Mouse (Mus musculus): ENCODE results near the gene Lck. TPM values are rescaled to one million over a fixed set of nuclear protein-coding genes. Genes with fewer than 3 reads are reported as not detected.
A peak's percentile ranks its signal among the peaks of the same experiment; 100 is the strongest.

Gene Lck
- polyA plus RNA-seq, 1 experiment from 2014 or later = 6.4 TPM

DNA sequence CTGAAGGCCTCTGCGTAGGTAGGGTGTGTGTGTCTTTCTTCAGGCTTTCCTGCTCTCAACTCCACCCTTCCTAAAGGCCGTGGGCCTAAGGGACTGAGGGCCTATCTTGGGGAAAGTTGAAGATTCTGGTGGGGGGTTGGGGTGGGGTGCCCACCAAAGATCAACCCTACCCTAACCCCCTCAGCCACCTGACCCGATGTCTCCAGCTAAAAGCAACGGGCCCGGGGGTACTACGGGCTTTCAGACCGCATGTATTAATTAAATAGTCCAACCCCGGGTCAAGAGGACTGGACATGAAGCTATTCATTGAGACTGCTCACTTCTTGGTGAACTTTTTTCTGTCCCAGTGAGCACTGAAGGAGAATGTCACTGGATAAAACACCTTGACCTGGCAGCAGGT, 73.4 kb downstream of the Lck start:
- Histone ChIP-seq H3K27ac (peak overlapping the region; percentile 74; the same call in 1 of the 2 replicates), H3K27me3 (peaks cover 4% of the 10 kb centered on the region; the same call in 1 of the 2 replicates), H3K9ac (no peak overlapping the region), H3K4me1 (peaks cover 15% of the 10 kb centered on the region), H3K4me2 (replicated peaks) (peak overlapping the region; percentile 73), H3K36me3 (no peaks in the 10 kb centered on the region), H3K9me3 (replicated peaks) (no peaks in the 10 kb centered on the region), H3K4me3 (peak overlapping the region; percentile 45)
- WGBS = 84% methylated on average over 8 of the region's 8 CpGs
- no peak for ATAC-seq (ENCODE audit: low FRiP score)

DNA sequence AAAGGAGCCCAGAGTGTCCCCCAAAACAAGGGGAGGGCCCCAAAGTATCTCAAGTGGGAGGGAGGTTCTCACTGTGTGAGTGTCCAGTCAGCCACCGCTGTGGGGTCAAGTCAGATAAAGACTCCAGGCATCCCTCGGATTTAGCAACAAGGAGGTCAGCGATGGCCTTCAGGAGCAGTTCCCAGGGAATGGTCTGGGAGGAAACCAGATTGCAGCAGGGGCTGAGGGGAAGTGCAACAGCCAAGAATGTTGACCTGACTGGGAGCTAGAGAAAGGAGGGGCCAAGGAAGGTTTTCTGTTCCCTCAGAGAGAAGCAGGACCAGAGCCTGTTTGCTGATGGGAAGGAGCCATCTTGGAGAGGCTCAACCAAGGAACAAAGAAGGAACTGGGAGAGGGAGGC, 74.5 kb downstream of the Lck start:
- H3K4me3 ChIP-seq = no peak overlapping the region
- peaks cover 4% of the 10 kb centered on the region; the same call in 1 of the 2 replicates for H3K27me3 ChIP-seq
- H3K9ac ChIP-seq = no peak overlapping the region
- H3K4me2 ChIP-seq (replicated peaks) = no peak overlapping the region
- no peaks in the 10 kb centered on the region for H3K36me3 ChIP-seq
- WGBS = 70% methylated on average over 3 of the region's 3 CpGs
- H3K4me1 ChIP-seq = peaks cover 15% of the 10 kb centered on the region
- H3K9me3 ChIP-seq (replicated peaks) = no peaks in the 10 kb centered on the region
- ATAC-seq (ENCODE audit: low FRiP score) = no peak
- no peak overlapping the region for H3K27ac ChIP-seq

Small RNA genes lying within 50 kb of the gene (microRNA-seq; reads per million reads assigned to microRNA genes)
- gene Mir8119 = not detected

Other genes with a start within 250 kb of the Lck start
- gene Rbbp4, start 238.3 kb downstream of the Lck start, polyA plus RNA-seq (2016; fragmentation: Nextera tagmentation; extraction: Ambion mirVana) = 465 and 467 TPM in 2 replicates
- 33.3 and 33.8 TPM in 2 replicates for gene Zbtb8os, start 237.9 kb downstream of the Lck start, polyA plus RNA-seq (2016; fragmentation: Nextera tagmentation; extraction: Ambion mirVana)
- gene Zbtb8a, start 195.5 kb downstream of the Lck start, polyA plus RNA-seq (2016; fragmentation: Nextera tagmentation; extraction: Ambion mirVana) = 16.1 and 17.7 TPM in 2 replicates
- 6.0 and 6.4 TPM in 2 replicates for gene Zbtb8b, start 132.8 kb downstream of the Lck start, polyA plus RNA-seq (2016; fragmentation: Nextera tagmentation; extraction: Ambion mirVana)
- 33.0 TPM in 2 replicates for gene Bsdc1, start 112.1 kb downstream of the Lck start, polyA plus RNA-seq (2016; fragmentation: Nextera tagmentation; extraction: Ambion mirVana)
- not detected in 2 replicates for gene Tssk3, start 82.6 kb downstream of the Lck start, polyA plus RNA-seq (2016; fragmentation: Nextera tagmentation; extraction: Ambion mirVana)
- gene Fam229a, start 82.5 kb downstream of the Lck start, polyA plus RNA-seq (2016; fragmentation: Nextera tagmentation; extraction: Ambion mirVana) = 0.46 TPM in 1 of 2 replicates, not detected in the other
- gene Marcksl1, start 60.1 kb downstream of the Lck start, polyA plus RNA-seq (2016; fragmentation: Nextera tagmentation; extraction: Ambion mirVana) = 1,978 and 2,031 TPM in 2 replicates
- 168 and 178 TPM in 2 replicates for gene Hdac1, start 30.9 kb downstream of the Lck start, polyA plus RNA-seq (2016; fragmentation: Nextera tagmentation; extraction: Ambion mirVana)
- gene Fam167b, start 4.9 kb upstream of the Lck start, polyA plus RNA-seq (2016; fragmentation: Nextera tagmentation; extraction: Ambion mirVana) = 1.7 and 2.5 TPM in 2 replicates
- gene Eif3i, start 27.0 kb upstream of the Lck start, polyA plus RNA-seq (2016; fragmentation: Nextera tagmentation; extraction: Ambion mirVana) = 187 and 204 TPM in 2 replicates
- gene Tmem234, start 27.0 kb upstream of the Lck start, polyA plus RNA-seq (2016; fragmentation: Nextera tagmentation; extraction: Ambion mirVana) = 164 and 174 TPM in 2 replicates
- gene Dcdc2b, start 40.6 kb upstream of the Lck start, polyA plus RNA-seq (2016; fragmentation: Nextera tagmentation; extraction: Ambion mirVana) = 2.4 and 3.1 TPM in 2 replicates
- gene Iqcc, start 45.5 kb upstream of the Lck start, polyA plus RNA-seq (2016; fragmentation: Nextera tagmentation; extraction: Ambion mirVana) = 30.0 and 31.8 TPM in 2 replicates
- gene Ccdc28b, start 50.3 kb upstream of the Lck start, polyA plus RNA-seq (2016; fragmentation: Nextera tagmentation; extraction: Ambion mirVana) = 85.9 and 91.5 TPM in 2 replicates
- 90.8 and 91.1 TPM in 2 replicates for gene Txlna, start 67.4 kb upstream of the Lck start, polyA plus RNA-seq (2016; fragmentation: Nextera tagmentation; extraction: Ambion mirVana)
- gene Kpna6, start 99.1 kb upstream of the Lck start, polyA plus RNA-seq (2016; fragmentation: Nextera tagmentation; extraction: Ambion mirVana) = 16.0 and 18.8 TPM in 2 replicates
- 15.0 and 16.4 TPM in 2 replicates for gene Tmem39b, start 123.2 kb upstream of the Lck start, polyA plus RNA-seq (2016; fragmentation: Nextera tagmentation; extraction: Ambion mirVana)
- 215 and 227 TPM in 2 replicates for gene Khdrbs1, start 168.7 kb upstream of the Lck start, polyA plus RNA-seq (2016; fragmentation: Nextera tagmentation; extraction: Ambion mirVana)
- gene Ptp4a2, start 237.6 kb upstream of the Lck start, polyA plus RNA-seq (2016; fragmentation: Nextera tagmentation; extraction: Ambion mirVana) = 347 and 360 TPM in 2 replicates

All from hindbrain, embryonic 12.5 days (tissue).